Mouse (Mus musculus): ENCODE measurements at regions not wholly inside any gene's neighbourhood (a gene's known extent, or its start where the extent isn't known, plus 50 kb on each side); places are given as distances from the start of the nearest gene placed in this dataset.
A peak's percentile ranks its signal among the peaks of the same experiment; 100 is the strongest.

GRCm38 (mm10) chr1:23207024-23207423 lies 105.0 kb upstream of the 4933415F23Rik start:
- no peak for DNase-seq

GRCm38 (mm10) chr1:23202511-23203435 lies 100.7 kb upstream of the 4933415F23Rik start:
- peak; percentile 48 for DNase-seq

GRCm38 (mm10) chr1:23200460-23200859 lies 98.4 kb upstream of the 4933415F23Rik start:
- DNase-seq = peak; percentile 27

- no peak for DNase-seq
These were observed 88.4 kb upstream of the 4933415F23Rik start for GRCm38 (mm10) chr1:23190316-23191005.

- no peak for DNase-seq
These were observed 87.7 kb upstream of the 4933415F23Rik start for GRCm38 (mm10) chr1:23189790-23190189.

- no peak for DNase-seq
These were observed 86.2 kb upstream of the 4933415F23Rik start for GRCm38 (mm10) chr1:23188216-23188615.

GRCm38 (mm10) chr1:23187446-23188206 lies 85.6 kb upstream of the 4933415F23Rik start:
- DNase-seq = no peak

GRCm38 (mm10) chr1:23184728-23185127 lies 82.7 kb upstream of the 4933415F23Rik start:
- DNase-seq = peak; percentile 24

- no peak for DNase-seq
These were observed 80.5 kb upstream of the 4933415F23Rik start for GRCm38 (mm10) chr1:23182541-23182940.

GRCm38 (mm10) chr1:23178335-23178974 lies 76.4 kb upstream of the 4933415F23Rik start:
- DNase-seq = no peak

GRCm38 (mm10) chr1:23174022-23174421 lies 72.0 kb upstream of the 4933415F23Rik start:
- peak; percentile 23 for DNase-seq

GRCm38 (mm10) chr1:23173054-23173802 lies 71.2 kb upstream of the 4933415F23Rik start:
- DNase-seq = peak; percentile 27

- no peak for DNase-seq
These were observed 69.3 kb upstream of the 4933415F23Rik start for GRCm38 (mm10) chr1:23171336-23171735.

GRCm38 (mm10) chr1:23170711-23171110 lies 68.7 kb upstream of the 4933415F23Rik start:
- no peak for DNase-seq

- no peak for DNase-seq
These were observed 66.5 kb upstream of the 4933415F23Rik start for GRCm38 (mm10) chr1:23168504-23168903.

- no peak for DNase-seq
These were observed 61.4 kb upstream of the 4933415F23Rik start for GRCm38 (mm10) chr1:23163371-23163935.

- no peak for DNase-seq
These were observed 60.7 kb upstream of the 4933415F23Rik start for GRCm38 (mm10) chr1:23162766-23163165.

All from lung, postnatal 14 days (tissue).